Mouse (Mus musculus): Measurements from ENCODE around the gene Psg16. TPM values are rescaled to one million over a fixed set of nuclear protein-coding genes. Genes with fewer than 3 reads are reported as not detected.
A peak's percentile ranks its signal among the peaks of the same experiment; 100 is the strongest.

Psg16 gene
- total and polyA plus RNA-seq, 3 experiments = 0.23 to 0.67 TPM; not detected in 1

DNA sequence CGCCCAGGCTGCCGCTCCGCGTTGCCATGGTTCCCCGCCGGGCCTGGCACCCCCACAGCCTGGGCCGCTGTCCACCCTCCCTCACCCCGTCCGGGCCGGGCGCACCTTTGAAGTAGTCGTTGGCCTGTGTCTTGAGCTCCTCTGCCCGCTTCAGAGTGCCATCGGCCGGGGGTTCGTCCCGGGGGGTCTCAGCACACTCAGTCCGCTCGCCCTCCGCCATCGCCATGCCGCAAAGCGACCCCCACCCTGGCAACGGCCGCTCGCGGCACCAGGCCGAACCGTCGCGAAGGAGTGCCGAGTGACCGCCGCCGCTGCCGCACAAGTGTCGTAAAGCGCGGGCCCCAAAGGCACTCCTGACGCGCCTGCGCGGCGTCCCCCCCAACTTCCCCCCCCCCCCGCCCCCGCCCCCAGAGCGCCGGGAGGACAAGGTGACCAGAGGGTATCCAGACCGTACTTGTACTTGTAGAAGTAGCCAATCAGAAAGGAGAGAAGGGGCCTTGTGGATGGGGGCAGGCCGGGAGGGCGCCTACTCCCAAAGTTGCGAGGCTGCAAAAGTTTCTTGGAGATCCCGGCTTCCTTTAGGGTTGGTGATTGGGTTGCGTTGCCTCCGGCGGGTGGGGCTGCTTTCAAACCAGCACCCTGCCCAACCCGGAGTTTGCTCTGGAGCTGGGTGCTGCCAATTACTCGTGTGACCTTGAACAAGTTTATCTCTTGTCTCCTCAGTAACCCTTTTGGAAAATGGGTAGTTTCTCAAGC is 46.1 kb upstream of the Psg16 start, which contains the start of gene Ppp5c:
Gene Ppp5c (minus strand): TSS at position 337 of the 756 bp plus-strand sequence.
- Histone ChIP-seq H3K9ac (ENCODE audit: control insufficient read depth, low read depth, low read length, poor library complexity, severe bottlenecking) (peak within 1 kb of the TSS; percentile 89), H3K36me3 (ENCODE audit: control insufficient read depth in 1 of 2, insufficient read depth in 2 of 2, low read length in 2 of 2) (peaks cover 0 to 16% of the 10 kb centered on the region in 2 experiments; a peak in 3 of 4 replicates), H3K79me2 (ENCODE audit: control insufficient read depth, insufficient read depth, low read length, poor library complexity) (peaks cover 46% of the 10 kb centered on the region), H3K27ac (ENCODE audit: control insufficient read depth, low read depth, low read length) (peak within 1 kb of the TSS; percentile 85), H3K4me3 (ENCODE audit: control insufficient read depth in 1 of 2, insufficient read depth in 1 of 2, low read depth in 2 of 2, low read length in 2 of 2) (peak within 1 kb of the TSS; percentile 80 to 88), H3K4me1 (ENCODE audit: control insufficient read depth in 1 of 2, insufficient read depth in 2 of 2, low read length in 2 of 2) (peaks cover 4 to 15% of the 10 kb centered on the region in 2 experiments; a peak in 3 of 4 replicates), H3K9me3 (replicated peaks; ENCODE audit: insufficient read depth, low read length) (no peaks in the 10 kb centered on the region), H3K27me3 (ENCODE audit: control insufficient read depth in 1 of 2, insufficient read depth in 2 of 2, low read length in 2 of 2) (no peaks in the 10 kb centered on the region)
- peak; percentile 50 for TF ChIP-seq TCF12 (IDR thresholded peaks at IDR 0.05; ENCODE audit: low read depth, low read length)
- peak; percentile 74 for TF ChIP-seq NRF1 (IDR thresholded peaks at IDR 0.05; ENCODE audit: insufficient read depth, low read depth, low read length, poor library complexity, severe bottlenecking)
- peak; percentile 75; the same call in 1 of the 2 replicates for TF ChIP-seq BHLHE40 (IDR thresholded peaks at IDR 0.05; ENCODE audit: borderline replicate concordance, low read depth, low read length)
- no peak for TF ChIP-seq MAX (IDR thresholded peaks at IDR 0.05; ENCODE audit: low read length)
- TF ChIP-seq NELFE (IDR thresholded peaks at IDR 0.05; ENCODE audit: low read depth, low read length) = peak; percentile 70
- TF ChIP-seq POLR2AphosphoS2 (IDR thresholded peaks at IDR 0.05; ENCODE audit: low read length) = peak; percentile 93
- no peak for TF ChIP-seq UBTF (IDR thresholded peaks at IDR 0.05; ENCODE audit: borderline replicate concordance, insufficient read depth, low read depth, low read length)
- TF ChIP-seq MAZ (IDR thresholded peaks at IDR 0.05; ENCODE audit: low read depth, low read length) = peak; percentile 89
- TF ChIP-seq MYB (IDR thresholded peaks at IDR 0.05; ENCODE audit: low read depth, low read length) = peak; percentile 53; the same call in 1 of the 2 replicates
- no peak for TF ChIP-seq CHD1 (IDR thresholded peaks at IDR 0.05; ENCODE audit: low read depth, low read length)
- peak; percentile 69 for TF ChIP-seq SIN3A (IDR thresholded peaks at IDR 0.05; ENCODE audit: low read length)
- peak; percentile 64; the same call in 1 of the 2 replicates for TF ChIP-seq KAT2A (conservative IDR thresholded peaks at IDR 0.05; ENCODE audit: low read depth, low read length)
- TF ChIP-seq ZMIZ1 (IDR thresholded peaks at IDR 0.05; ENCODE audit: low read depth, low read length) = peak; percentile 51; the same call in 1 of the 2 replicates
- TF ChIP-seq MXI1 (IDR thresholded peaks at IDR 0.05; ENCODE audit: low read depth, low read length) = 0 out of 2 replicates have a peak, but pooled peaks have one; percentile 0
- no peak for TF ChIP-seq SMC3 (IDR thresholded peaks at IDR 0.05; ENCODE audit: low read depth, low read length)
- TF ChIP-seq ZC3H11A (IDR thresholded peaks at IDR 0.05; ENCODE audit: low read depth, low read length) = no peak
- TF ChIP-seq HCFC1 (IDR thresholded peaks at IDR 0.05; ENCODE audit: low read depth, low read length) = peak; percentile 82
- 0 out of 2 replicates have a peak, but pooled peaks have one; percentile 8 for TF ChIP-seq POLR2AphosphoS5 (IDR thresholded peaks at IDR 0.05; ENCODE audit: borderline replicate concordance, low read depth, low read length)
- 0 out of 2 replicates have a peak, but pooled peaks have one; percentile 4 for TF ChIP-seq RCOR1 (IDR thresholded peaks at IDR 0.05; ENCODE audit: low read depth, low read length)
- TF ChIP-seq ETS1 (IDR thresholded peaks at IDR 0.05; ENCODE audit: low read depth, low read length) = peak; percentile 20; the same call in 1 of the 2 replicates
- no peak for TF ChIP-seq MAFK (IDR thresholded peaks at IDR 0.05; ENCODE audit: borderline replicate concordance, low read depth, low read length)
- TF ChIP-seq CTCF (IDR thresholded peaks at IDR 0.05 in 2 of 3, conservative IDR thresholded peaks at IDR 0.05 in 1 of 3; ENCODE audit: control insufficient read depth in 1 of 3, insufficient read depth in 1 of 3, low read depth in 2 of 3, low read length in 3 of 3, poor library complexity in 1 of 3, severe bottlenecking in 1 of 3) = no peak
- peak; percentile 57 to 70; a peak in 3 of 4 replicates for TF ChIP-seq POLR2A (IDR thresholded peaks at IDR 0.05; ENCODE audit: control insufficient read depth in 1 of 2, insufficient read depth in 1 of 2, low read depth in 1 of 2, low read length in 2 of 2, poor library complexity in 1 of 2)
- no peak for TF ChIP-seq MEF2A (IDR thresholded peaks at IDR 0.05; ENCODE audit: extremely low read depth, insufficient replicate concordance, low read depth, low read length, poor library complexity, severe bottlenecking)
- DNase-seq (ENCODE audit: low read depth, low spot score) = peak; percentile 94
